Mouse (Mus musculus): ENCODE measurements around the gene Ehd1. TPM values are rescaled to one million over a fixed set of nuclear protein-coding genes. Genes with fewer than 3 reads are reported as not detected.

The Ehd1 gene
- polyA plus RNA-seq (2014; fragmentation: Illumina TruSeq; extraction: RNeasy Lipid Tissue Mini Kit (QIAGEN cat#74804); ENCODE audit: low read depth, low replicate concordance), result 57.4 TPM

GRCm38 (mm10) chr19:6276426-6277421 is at the start of gene Ehd1:
Ehd1 (plus strand) TSS chr19:6276725.

GRCm38 (mm10) chr19:6235084-6236052 is 41.2 kb upstream of the Ehd1 start, which contains the start of gene Ppp2r5b:
Ppp2r5b (minus strand) TSS chr19:6235872.

DNA sequence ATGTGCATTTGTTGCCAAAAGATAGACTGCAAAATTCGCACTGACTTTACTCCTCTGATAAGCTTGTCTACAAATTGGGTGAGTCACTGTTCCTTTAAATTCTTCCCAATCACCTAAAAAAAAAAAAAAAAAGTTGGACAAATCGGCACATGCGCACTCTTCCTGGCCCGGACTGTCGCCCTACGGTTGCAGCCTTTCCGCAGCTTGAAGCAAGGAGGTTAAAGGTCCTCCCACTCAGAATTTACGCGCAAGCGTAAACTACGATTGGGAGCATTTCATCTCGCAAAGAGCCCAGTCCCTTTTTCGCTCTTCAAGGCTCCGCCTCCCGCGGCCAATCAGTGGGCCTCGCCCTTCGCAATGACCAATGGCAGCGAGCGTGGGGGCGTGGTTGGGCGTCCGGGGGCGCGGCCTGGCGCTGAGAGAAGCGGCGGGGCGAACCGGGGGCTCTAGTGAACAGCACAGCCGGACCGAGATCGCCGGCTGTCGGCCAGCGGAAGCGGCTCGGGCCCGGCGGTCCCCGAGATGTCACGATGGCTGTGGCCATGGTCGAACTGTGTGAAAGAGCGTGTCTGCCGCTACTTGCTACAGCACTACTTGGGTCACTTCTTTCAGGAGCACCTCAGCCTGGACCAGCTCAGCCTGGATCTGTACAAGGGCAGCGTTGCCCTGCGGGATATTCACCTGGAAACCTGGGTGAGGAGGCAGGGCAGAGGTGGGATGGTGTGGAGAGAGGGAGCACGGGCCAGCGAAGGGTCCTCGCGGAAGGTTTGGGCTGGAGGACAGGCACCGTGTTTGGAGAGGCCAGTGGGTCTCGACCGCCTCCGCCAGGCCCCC is 35.0 kb upstream of the Ehd1 start, which contains the start of gene Atg2a:
Gene Atg2a (plus strand): TSS at position 395 of the 834 bp plus-strand sequence.

DNA sequence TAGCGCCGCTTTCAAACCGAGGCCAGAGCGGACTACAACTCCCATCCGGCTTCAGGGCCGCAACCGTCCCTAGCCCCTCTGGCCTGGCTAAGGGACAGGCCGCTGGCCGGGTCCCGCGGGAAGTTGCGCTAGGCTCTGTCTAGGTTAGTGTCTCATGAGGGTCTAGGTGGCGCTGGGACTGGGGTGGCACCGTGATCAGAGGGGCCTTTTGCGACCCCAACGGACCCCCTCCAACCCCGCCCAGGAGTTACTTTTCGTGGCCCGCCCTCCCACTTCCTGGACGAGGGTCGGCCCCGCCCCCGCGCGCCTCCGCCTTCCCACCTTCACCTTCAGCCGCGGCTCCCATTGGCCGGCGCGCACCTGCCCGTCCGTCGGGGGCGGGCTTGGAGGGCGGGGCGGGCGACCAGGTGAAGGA is 29.6 kb downstream of the Ehd1 start, which contains the start of gene Cdc42bpg:
Gene Cdc42bpg (plus strand): TSS at position 320 of the 415 bp plus-strand sequence.

DNA sequence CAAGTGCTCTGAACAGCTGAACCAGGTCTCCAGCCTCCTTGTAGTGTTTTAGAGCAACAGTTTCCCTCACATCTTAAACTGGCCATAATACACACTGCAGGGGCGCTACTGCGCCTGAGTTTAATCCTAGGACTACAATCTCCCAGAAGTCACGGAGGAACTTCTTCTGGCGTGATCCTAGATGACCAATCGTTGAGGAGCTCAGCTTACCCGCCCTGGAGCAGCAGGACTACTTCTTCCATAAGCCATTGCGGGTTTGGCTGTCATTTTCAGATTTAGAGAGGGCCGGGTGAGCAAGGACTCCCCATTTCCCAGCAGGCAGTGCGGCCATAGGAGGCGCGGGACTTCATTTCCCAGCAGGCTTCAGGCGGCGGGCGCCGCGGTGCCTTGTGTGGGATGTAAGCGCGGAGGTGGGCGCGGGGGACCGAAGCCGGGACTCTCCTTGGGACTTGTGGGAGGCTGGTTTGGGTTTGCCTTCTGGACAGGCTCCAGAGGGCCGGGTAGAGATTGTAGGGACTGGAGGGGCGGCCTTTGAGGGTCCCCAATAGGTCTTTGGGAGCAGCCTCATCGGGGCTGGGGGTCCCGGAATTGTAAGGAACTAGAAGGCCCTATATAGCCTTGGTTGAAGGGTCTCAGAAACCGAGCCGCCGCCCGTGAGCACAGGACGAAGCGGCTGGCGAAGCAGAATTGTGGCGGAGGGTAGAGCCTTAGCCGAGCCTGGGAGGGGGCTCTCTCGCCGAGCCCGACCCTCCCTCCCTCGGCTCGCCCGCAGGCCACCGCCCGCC is 58.3 kb downstream of the Ehd1 start, which contains the start of gene Men1:
Gene Men1 (plus strand): TSS at position 307 of the 785 bp plus-strand sequence.

DNA sequence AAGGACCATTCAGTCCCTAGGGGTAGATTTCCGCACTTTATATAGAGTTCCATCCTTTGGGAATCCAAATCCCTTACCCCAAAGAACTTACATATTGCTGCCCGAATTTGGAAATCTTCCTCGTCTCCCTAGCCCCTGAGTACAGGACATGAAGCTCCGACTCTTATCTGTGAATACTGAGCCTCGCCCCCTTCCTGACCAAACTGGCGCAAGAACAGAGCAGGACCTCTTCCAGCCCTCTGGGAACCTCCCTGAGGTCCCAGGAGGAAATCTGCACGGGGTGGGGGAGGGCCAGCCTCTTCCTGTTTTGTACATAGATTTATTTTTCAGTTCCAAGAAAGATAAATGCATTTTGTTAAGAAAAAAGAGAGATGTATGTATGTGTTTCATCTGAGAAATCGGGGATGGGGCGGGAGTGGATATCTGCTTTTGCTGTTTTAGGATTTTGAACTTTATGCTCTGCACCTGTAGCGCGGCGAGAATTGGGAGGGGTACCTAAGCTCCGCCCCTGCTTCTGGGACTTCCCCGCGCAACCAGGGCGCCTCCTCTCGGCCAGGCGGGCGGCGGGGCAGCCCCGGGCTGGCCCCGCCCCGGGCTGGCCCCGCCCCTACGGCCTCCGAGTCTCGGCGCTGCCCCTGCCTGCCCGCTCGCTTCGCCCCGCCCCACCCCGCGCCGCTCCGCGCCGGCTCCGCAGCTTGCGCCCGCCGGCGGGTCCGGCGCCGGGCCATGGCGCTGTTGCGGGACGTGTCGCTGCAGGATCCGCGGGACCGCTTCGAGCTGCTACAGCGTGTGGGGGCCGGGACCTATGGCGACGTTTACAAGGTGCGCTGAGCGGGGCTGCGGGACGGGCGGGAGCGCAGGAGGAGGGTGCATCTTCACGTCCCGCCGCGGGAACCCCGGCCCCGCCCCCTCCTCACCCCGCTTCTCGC is 64.3 kb downstream of the Ehd1 start, which contains the start of gene Map4k2:
Gene Map4k2 (plus strand): TSS at position 612 of the 929 bp plus-strand sequence.

Other genes starting within 250 kb of the Ehd1 start
- gene Syvn1, start 230.1 kb upstream of the Ehd1 start, polyA plus RNA-seq (2014; fragmentation: Illumina TruSeq; extraction: RNeasy Lipid Tissue Mini Kit (QIAGEN cat#74804); ENCODE audit: low read depth, low replicate concordance), result 20.9 TPM
- 46.2 TPM for gene Mrpl49, start 218.9 kb upstream of the Ehd1 start, polyA plus RNA-seq (2014; fragmentation: Illumina TruSeq; extraction: RNeasy Lipid Tissue Mini Kit (QIAGEN cat#74804); ENCODE audit: low read depth, low replicate concordance)
- 507 TPM for gene Fau, start 218.9 kb upstream of the Ehd1 start, polyA plus RNA-seq (2014; fragmentation: Illumina TruSeq; extraction: RNeasy Lipid Tissue Mini Kit (QIAGEN cat#74804); ENCODE audit: low read depth, low replicate concordance)
- 8.5 TPM for gene Znhit2, start 215.5 kb upstream of the Ehd1 start, polyA plus RNA-seq (2014; fragmentation: Illumina TruSeq; extraction: RNeasy Lipid Tissue Mini Kit (QIAGEN cat#74804); ENCODE audit: low read depth, low replicate concordance)
- gene Tm7sf2, start 208.4 kb upstream of the Ehd1 start, polyA plus RNA-seq (2014; fragmentation: Illumina TruSeq; extraction: RNeasy Lipid Tissue Mini Kit (QIAGEN cat#74804); ENCODE audit: low read depth, low replicate concordance), result 6.3 TPM
- 20.9 TPM for gene Vps51, start 199.5 kb upstream of the Ehd1 start, polyA plus RNA-seq (2014; fragmentation: Illumina TruSeq; extraction: RNeasy Lipid Tissue Mini Kit (QIAGEN cat#74804); ENCODE audit: low read depth, low replicate concordance)
- gene Tmem262, start 196.7 kb upstream of the Ehd1 start, polyA plus RNA-seq (2014; fragmentation: Illumina TruSeq; extraction: RNeasy Lipid Tissue Mini Kit (QIAGEN cat#74804); ENCODE audit: low read depth, low replicate concordance), result not detected
- not detected for gene Gm28374, start 194.5 kb upstream of the Ehd1 start, polyA plus RNA-seq (2014; fragmentation: Illumina TruSeq; extraction: RNeasy Lipid Tissue Mini Kit (QIAGEN cat#74804); ENCODE audit: low read depth, low replicate concordance)
- gene Zfpl1, start 191.8 kb upstream of the Ehd1 start, polyA plus RNA-seq (2014; fragmentation: Illumina TruSeq; extraction: RNeasy Lipid Tissue Mini Kit (QIAGEN cat#74804); ENCODE audit: low read depth, low replicate concordance), result 21.3 TPM
- gene Cdca5, start 191.7 kb upstream of the Ehd1 start, polyA plus RNA-seq (2014; fragmentation: Illumina TruSeq; extraction: RNeasy Lipid Tissue Mini Kit (QIAGEN cat#74804); ENCODE audit: low read depth, low replicate concordance), result not detected
- not detected for gene AC131692.1, start 182.3 kb upstream of the Ehd1 start, polyA plus RNA-seq (2014; fragmentation: Illumina TruSeq; extraction: RNeasy Lipid Tissue Mini Kit (QIAGEN cat#74804); ENCODE audit: low read depth, low replicate concordance)
- gene Naaladl1, start 170.9 kb upstream of the Ehd1 start, polyA plus RNA-seq (2014; fragmentation: Illumina TruSeq; extraction: RNeasy Lipid Tissue Mini Kit (QIAGEN cat#74804); ENCODE audit: low read depth, low replicate concordance), result not detected
- 10.2 TPM for gene Sac3d1, start 158.1 kb upstream of the Ehd1 start, polyA plus RNA-seq (2014; fragmentation: Illumina TruSeq; extraction: RNeasy Lipid Tissue Mini Kit (QIAGEN cat#74804); ENCODE audit: low read depth, low replicate concordance)
- gene Snx15, start 148.4 kb upstream of the Ehd1 start, polyA plus RNA-seq (2014; fragmentation: Illumina TruSeq; extraction: RNeasy Lipid Tissue Mini Kit (QIAGEN cat#74804); ENCODE audit: low read depth, low replicate concordance), result 20.5 TPM
- 0.92 TPM for gene Batf2, start 135.7 kb upstream of the Ehd1 start, polyA plus RNA-seq (2014; fragmentation: Illumina TruSeq; extraction: RNeasy Lipid Tissue Mini Kit (QIAGEN cat#74804); ENCODE audit: low read depth, low replicate concordance)
- 55.0 TPM for gene Arl2, start 135.2 kb upstream of the Ehd1 start, polyA plus RNA-seq (2014; fragmentation: Illumina TruSeq; extraction: RNeasy Lipid Tissue Mini Kit (QIAGEN cat#74804); ENCODE audit: low read depth, low replicate concordance)
- gene Majin, start 92.3 kb upstream of the Ehd1 start, polyA plus RNA-seq (2014; fragmentation: Illumina TruSeq; extraction: RNeasy Lipid Tissue Mini Kit (QIAGEN cat#74804); ENCODE audit: low read depth, low replicate concordance), result not detected
- not detected for gene Gpha2, start 50.3 kb upstream of the Ehd1 start, polyA plus RNA-seq (2014; fragmentation: Illumina TruSeq; extraction: RNeasy Lipid Tissue Mini Kit (QIAGEN cat#74804); ENCODE audit: low read depth, low replicate concordance)
- gene Ppp2r5b, start 40.9 kb upstream of the Ehd1 start, polyA plus RNA-seq (2014; fragmentation: Illumina TruSeq; extraction: RNeasy Lipid Tissue Mini Kit (QIAGEN cat#74804); ENCODE audit: low read depth, low replicate concordance), result 33.6 TPM
- gene Atg2a, start 35.1 kb upstream of the Ehd1 start, polyA plus RNA-seq (2014; fragmentation: Illumina TruSeq; extraction: RNeasy Lipid Tissue Mini Kit (QIAGEN cat#74804); ENCODE audit: low read depth, low replicate concordance), result 15.8 TPM
- 12.6 TPM for gene Cdc42bpg, start 29.7 kb downstream of the Ehd1 start, polyA plus RNA-seq (2014; fragmentation: Illumina TruSeq; extraction: RNeasy Lipid Tissue Mini Kit (QIAGEN cat#74804); ENCODE audit: low read depth, low replicate concordance)
- 12.5 TPM for gene Men1, start 58.3 kb downstream of the Ehd1 start, polyA plus RNA-seq (2014; fragmentation: Illumina TruSeq; extraction: RNeasy Lipid Tissue Mini Kit (QIAGEN cat#74804); ENCODE audit: low read depth, low replicate concordance)
- gene Map4k2, start 64.4 kb downstream of the Ehd1 start, polyA plus RNA-seq (2014; fragmentation: Illumina TruSeq; extraction: RNeasy Lipid Tissue Mini Kit (QIAGEN cat#74804); ENCODE audit: low read depth, low replicate concordance), result 54.9 TPM
- gene Sf1, start 87.0 kb downstream of the Ehd1 start, polyA plus RNA-seq (2014; fragmentation: Illumina TruSeq; extraction: RNeasy Lipid Tissue Mini Kit (QIAGEN cat#74804); ENCODE audit: low read depth, low replicate concordance), result 122 TPM
- 971 TPM for gene Pygm, start 107.7 kb downstream of the Ehd1 start, polyA plus RNA-seq (2014; fragmentation: Illumina TruSeq; extraction: RNeasy Lipid Tissue Mini Kit (QIAGEN cat#74804); ENCODE audit: low read depth, low replicate concordance)
- gene Rasgrp2, start 122.6 kb downstream of the Ehd1 start, polyA plus RNA-seq (2014; fragmentation: Illumina TruSeq; extraction: RNeasy Lipid Tissue Mini Kit (QIAGEN cat#74804); ENCODE audit: low read depth, low replicate concordance), result 54.6 TPM
- gene Nrxn2, start 142.0 kb downstream of the Ehd1 start, polyA plus RNA-seq (2014; fragmentation: Illumina TruSeq; extraction: RNeasy Lipid Tissue Mini Kit (QIAGEN cat#74804); ENCODE audit: low read depth, low replicate concordance), result 2.9 TPM